Comparison of ENCODE assay signal across 6 mouse cellular contexts in the genomic region with DNA sequence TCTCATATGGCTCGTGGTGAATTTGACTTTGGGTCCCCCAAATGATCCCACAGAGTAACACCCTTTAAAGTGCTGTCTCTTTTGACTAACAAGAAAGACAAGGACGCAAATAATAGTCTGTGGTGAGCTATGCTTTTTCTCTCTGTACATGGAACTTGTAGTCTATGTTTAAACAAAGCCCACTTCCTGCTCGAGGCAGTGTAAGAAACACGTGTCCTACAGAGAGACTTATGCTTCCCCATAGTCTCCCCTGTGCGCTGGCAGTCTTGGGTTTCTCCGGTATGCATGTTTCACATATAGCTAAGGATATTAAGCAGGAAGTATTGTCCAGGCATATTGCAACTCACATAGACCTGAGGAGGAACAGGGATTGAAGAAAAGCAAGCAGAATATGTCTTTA.
DNase-seq lines count a peak whose midpoint lies in the region; ATAC-seq lines count a peak whose summit lies in the region.
"Not testable (repeated sequence)": the region's sequence is repeated elsewhere in the genome, so short reads cannot be mapped to it uniquely, and the experiment has no call there.

No protein-coding gene starts in this region.

- DNase-seq in naive thymus-derived CD4-positive, alpha-beta T cell, adult 2 months (ENCODE audit: low read depth): peak; percentile 41
- peak; percentile 27 for DNase-seq in thymus, postnatal 25 days

- not testable (repeated sequence) for H3K36me3 ChIP-seq in liver, embryonic 16.5 days (ENCODE audit: control insufficient read depth, insufficient read depth)

- not testable (repeated sequence) for H3K27me3 ChIP-seq in liver, embryonic 16.5 days (ENCODE audit: control insufficient read depth, insufficient read depth, low read depth, low read length)

- H3K4me1 ChIP-seq in liver, embryonic 16.5 days (ENCODE audit: control insufficient read depth, low read depth, low read length): not testable (repeated sequence)

- not testable (repeated sequence) for H3K4me3 ChIP-seq in liver, embryonic 16.5 days (ENCODE audit: low read depth, low read length)

- 26% methylated on average over 5 of the region's 6 CpGs for WGBS in liver, embryonic 16.5 days (ENCODE audit: insufficient replicate concordance)

- H3K9me3 ChIP-seq in liver, embryonic 16.5 days (replicated peaks; ENCODE audit: control insufficient read depth, low read length): not testable (repeated sequence)

- not testable (repeated sequence) for H3K9ac ChIP-seq in liver, embryonic 16.5 days (ENCODE audit: low read depth, low read length)

- H3K27ac ChIP-seq in liver, embryonic 16.5 days (ENCODE audit: low read length): not testable (repeated sequence)

- peak; percentile 90 for ATAC-seq in CD4-positive, CD25-positive, alpha-beta regulatory T cell, adult 4 months
- peak; percentile 67 for ATAC-seq in common myeloid progenitor, adult 5-6 weeks (replicated peaks; ENCODE audit: low read depth, poor library complexity, severe bottlenecking)
- peak; percentile 66 to 71; a peak in 3 of 4 replicates for ATAC-seq in hematopoietic stem cell, adult 5-6 weeks (replicated peaks in 1 of 2; ENCODE audit: insufficient read depth in 1 of 2, low FRiP score in 2 of 2, low TSS enrichment in 1 of 2, low read depth in 1 of 2, poor library complexity in 2 of 2, severe bottlenecking in 2 of 2)
- ATAC-seq in liver, embryonic 16.5 days (ENCODE audit: low read depth): 0 out of 2 replicates have a peak, but pooled peaks have one; percentile 27

- H3K4me2 ChIP-seq in liver, embryonic 16.5 days (ENCODE audit: low read depth, low read length): not testable (repeated sequence)

Comparison
In these comparisons a context has a peak if more than half of its experiments do, and no peak if none do; other contexts are left out.
1. ATAC-seq: peak in every context shown above with its lines; median percentile 90 in CD4-positive, CD25-positive, alpha-beta regulatory T cell, adult 4 months; 68 in hematopoietic stem cell, adult 5-6 weeks; 67 in common myeloid progenitor, adult 5-6 weeks; 27 in liver, embryonic 16.5 days.